Comparison of ENCODE assay signal across 8 mouse cellular contexts in the genomic region with DNA sequence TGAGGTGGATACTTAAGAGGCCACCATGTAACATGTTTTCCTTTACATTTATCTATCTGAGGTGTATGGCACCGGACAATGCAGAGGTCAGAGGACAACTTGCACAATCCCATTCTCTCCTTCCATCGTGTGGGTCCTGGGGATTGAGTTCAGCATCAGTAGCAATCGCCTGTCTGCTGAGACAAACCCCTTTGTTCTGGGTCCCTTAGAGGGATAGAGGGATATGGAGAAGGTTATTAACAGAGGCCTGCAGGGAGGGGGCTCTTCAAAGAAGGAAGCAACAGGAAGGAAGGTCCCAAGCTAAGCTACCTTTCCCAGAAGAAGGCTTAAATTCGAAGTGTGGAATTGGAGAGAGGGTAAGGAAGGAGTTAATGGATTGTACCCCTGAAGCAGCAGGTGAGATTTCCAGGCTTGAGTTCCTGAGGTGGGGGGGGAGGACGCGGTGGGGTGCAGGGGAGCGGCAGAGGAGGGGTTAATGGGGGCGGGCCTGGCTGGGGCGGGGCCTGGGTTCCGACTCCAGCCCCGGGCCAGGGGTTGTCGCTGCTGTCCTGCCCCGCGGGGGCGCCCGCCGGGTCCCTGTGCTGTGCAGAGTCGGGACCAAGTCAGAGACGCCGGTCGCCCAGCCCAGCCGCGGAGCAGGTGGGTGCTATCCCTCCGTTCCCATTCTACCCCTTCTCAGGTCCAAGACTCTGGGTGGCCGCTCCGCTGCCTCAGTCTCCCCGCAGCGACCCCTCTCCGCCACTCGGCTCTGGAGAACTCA. TPM values are rescaled to one million over a fixed set of nuclear protein-coding genes. Genes with fewer than 3 reads are reported as not detected.
A peak's percentile ranks its signal among the peaks of the same experiment; 100 is the strongest.
DNase-seq lines count a peak whose midpoint lies in the region; ATAC-seq and TF ChIP-seq lines count a peak whose summit lies in the region.

TSS of gene Gpr4 (plus strand) at position 543 of the 760 bp plus-strand sequence.

- peak within 1 kb of the TSS; percentile 51 for H3K9ac ChIP-seq in forebrain, postnatal 0 days
- H3K9ac ChIP-seq in intestine, embryonic 14.5 days (ENCODE audit: low read length) = peak within 1 kb of the TSS; percentile 44
- H3K9ac ChIP-seq in lung, embryonic 15.5 days = peak within 1 kb of the TSS; percentile 48

- H3K27ac ChIP-seq in forebrain, postnatal 0 days (ENCODE audit: low read depth, low read length) = no peak within 1 kb of the TSS
- H3K27ac ChIP-seq in intestine, embryonic 14.5 days (ENCODE audit: low read depth) = no peak within 1 kb of the TSS
- no peak within 1 kb of the TSS for H3K27ac ChIP-seq in lung, embryonic 15.5 days
- H3K27ac ChIP-seq in small intestine, adult 2 months (ENCODE audit: insufficient read depth, low read depth, low read length) = no peak within 1 kb of the TSS

- H3K4me1 ChIP-seq in forebrain, postnatal 0 days (ENCODE audit: insufficient read depth) = no peaks in the 10 kb centered on the region
- H3K4me1 ChIP-seq in intestine, embryonic 14.5 days (replicated peaks; ENCODE audit: control insufficient read depth, insufficient read depth, low read length) = no peaks in the 10 kb centered on the region; the same call in 1 of the 2 replicates
- H3K4me1 ChIP-seq in lung, embryonic 15.5 days = peaks cover 9% of the 10 kb centered on the region; the same call in 1 of the 2 replicates
- peaks cover 13% of the 10 kb centered on the region for H3K4me1 ChIP-seq in small intestine, adult 2 months (ENCODE audit: control insufficient read depth, insufficient read depth, insufficient read length, low read length)

- no peak; the same call in 1 of the 2 replicates for TF ChIP-seq CTCF in forebrain, postnatal 0 days (IDR thresholded peaks at IDR 0.05; ENCODE audit: low read depth)
- TF ChIP-seq CTCF in small intestine, adult 2 months (IDR thresholded peaks at IDR 0.05; ENCODE audit: extremely low read depth, insufficient read length, insufficient replicate concordance, low read depth, low read length) = no peak

- H3K9me3 ChIP-seq in forebrain, postnatal 0 days (ENCODE audit: low read length) = no peaks in the 10 kb centered on the region
- H3K9me3 ChIP-seq in intestine, embryonic 14.5 days (ENCODE audit: control insufficient read depth, low read length) = no peaks in the 10 kb centered on the region
- H3K9me3 ChIP-seq in lung, embryonic 15.5 days = no peaks in the 10 kb centered on the region

- 5% methylated on average over 29 of the region's 30 CpGs for WGBS in forebrain, postnatal 0 days
- WGBS in intestine, embryonic 14.5 days = 2% methylated on average over 26 of the region's 30 CpGs
- 3% methylated on average over 28 of the region's 30 CpGs for WGBS in lung, embryonic 15.5 days
- 3% methylated on average over 30 of the region's 30 CpGs for WGBS in small intestine, adult 2 months

- TF ChIP-seq POLR2A in small intestine, adult 2 months (IDR thresholded peaks at IDR 0.05; ENCODE audit: low read depth, low read length) = no peak

- H3K4me2 ChIP-seq in forebrain, postnatal 0 days (ENCODE audit: low read depth) = peak within 1 kb of the TSS; percentile 77
- H3K4me2 ChIP-seq in intestine, embryonic 14.5 days (ENCODE audit: low read length) = peak within 1 kb of the TSS; percentile 68
- peak within 1 kb of the TSS; percentile 81 for H3K4me2 ChIP-seq in lung, embryonic 15.5 days

- H3K36me3 ChIP-seq in forebrain, postnatal 0 days (ENCODE audit: insufficient read depth) = no peaks in the 10 kb centered on the region
- no peaks in the 10 kb centered on the region for H3K36me3 ChIP-seq in intestine, embryonic 14.5 days (ENCODE audit: control insufficient read depth, insufficient read depth, low read length)
- no peaks in the 10 kb centered on the region for H3K36me3 ChIP-seq in lung, embryonic 15.5 days
- no peaks in the 10 kb centered on the region for H3K36me3 ChIP-seq in small intestine, adult 2 months (ENCODE audit: control insufficient read depth, insufficient read depth, low read length)

- ATAC-seq in forebrain, postnatal 0 days = peak; percentile 81
- peak; percentile 78 for ATAC-seq in intestine, embryonic 14.5 days (replicated peaks; ENCODE audit: low FRiP score, low TSS enrichment, low read depth)
- peak; percentile 77; the same call in 1 of the 2 replicates for ATAC-seq in lung, embryonic 15.5 days (ENCODE audit: borderline replicate concordance, extremely low read depth, low FRiP score, low TSS enrichment)

- H3K4me3 ChIP-seq in forebrain, postnatal 0 days (ENCODE audit: low read depth, low read length) = peak within 1 kb of the TSS; percentile 45
- H3K4me3 ChIP-seq in intestine, embryonic 14.5 days (ENCODE audit: low read depth, low read length) = peak within 1 kb of the TSS; percentile 42
- peak within 1 kb of the TSS; percentile 50 for H3K4me3 ChIP-seq in lung, embryonic 15.5 days
- H3K4me3 ChIP-seq in small intestine, adult 2 months (ENCODE audit: low read depth, low read length) = peak within 1 kb of the TSS; percentile 64

- H3K27me3 ChIP-seq in forebrain, postnatal 0 days (ENCODE audit: insufficient read depth, low read length) = no peaks in the 10 kb centered on the region
- H3K27me3 ChIP-seq in intestine, embryonic 14.5 days (replicated peaks; ENCODE audit: control insufficient read depth, insufficient read depth, low read length) = peaks cover 4% of the 10 kb centered on the region; the same call in 1 of the 2 replicates
- H3K27me3 ChIP-seq in lung, embryonic 15.5 days = peaks cover 4% of the 10 kb centered on the region; the same call in 1 of the 2 replicates
- peaks cover 18% of the 10 kb centered on the region for H3K27me3 ChIP-seq in small intestine, adult 2 months (ENCODE audit: control insufficient read depth, insufficient read depth, low read length)

- no peak for DNase-seq in urinary bladder, adult 2 months (ENCODE audit: low spot score)
- no peak for DNase-seq in urinary bladder, postnatal 10 days (ENCODE audit: low spot score)
- peak; percentile 22 for DNase-seq in forebrain, postnatal 0 days
- peak; percentile 66 for DNase-seq in intestine, embryonic 14.5 days (ENCODE audit: low spot score)
- no peak for DNase-seq in frontal cortex, adult 2 months (ENCODE audit: extremely low spot score in 1 of 2, low spot score in 1 of 2)
- DNase-seq in layer of hippocampus, postnatal 25 days (ENCODE audit: extremely low spot score in 1 of 2, low spot score in 1 of 2) = no peak

RNA-seq across cellular contexts. Expression of gene Gpr4, which starts in this region (rescaled TPM):
- polyA plus RNA-seq in urinary bladder, adult 2 months (2012; rRNA removed) = 13.5 and 14.3 TPM in 2 replicates
- 2.2 and 2.5 TPM in 2 replicates for total RNA-seq in forebrain, postnatal 0 days (2014; rRNA removed)
- polyA plus RNA-seq in forebrain, postnatal 0 days (2015; fragmentation: Nextera tagmentation; extraction: Ambion mirVana) = 5.9 and 6.0 TPM in 2 replicates
- polyA plus RNA-seq in intestine, embryonic 14.5 days (2014; fragmentation: Nextera tagmentation; extraction: Ambion mirVana) = 1.2 and 1.5 TPM in 2 replicates
- 2.2 TPM in 2 replicates for polyA plus RNA-seq in lung, embryonic 15.5 days (2015; fragmentation: Nextera tagmentation; extraction: Ambion mirVana)
- 3.8 and 4.4 TPM in 2 replicates for polyA plus RNA-seq in small intestine, adult 2 months (2012; rRNA removed)
- polyA plus RNA-seq in frontal cortex, adult 2 months (2012; rRNA removed) = 7.4 and 7.7 TPM in 2 replicates
- total RNA-seq in layer of hippocampus, postnatal 25 days (2021) = 1 to 10 TPM; 2.2 to 2.5 TPM

Comparison
In these comparisons a context has a peak if more than half of its experiments do, and no peak if none do; other contexts are left out.
1. DNase-seq: peak in forebrain, postnatal 0 days (single experiment) and intestine, embryonic 14.5 days (single experiment); none in urinary bladder, adult 2 months (single experiment), urinary bladder, postnatal 10 days (single experiment), frontal cortex, adult 2 months (0 of 2) and layer of hippocampus, postnatal 25 days (0 of 2).
2. Peak in every context shown above with its lines, with median percentiles within 50 percentile points of each other: ATAC-seq, H3K4me2 ChIP-seq, H3K4me3 ChIP-seq and H3K9ac ChIP-seq.